19 mouse cellular contexts compared by ENCODE assay signal in genomic region chr3:154810273-154810870, GRCm38 (mm10).
A peak's percentile ranks its signal among the peaks of the same experiment; 100 is the strongest.
DNase-seq lines count a peak whose midpoint lies in the region; ATAC-seq lines count a peak whose summit lies in the region.
"Had no signal": no experiment of that assay in that cellular context is flagged by ENCODE, and none has a peak within 500 bp of the region (broad histone marks: within the 10 kb centered on the region; RNA-seq: fewer than 3 reads in every experiment).

No protein-coding gene starts in this region.

- H3K4me3 ChIP-seq in midbrain, embryonic 14.5 days (replicated peaks; ENCODE audit: low read depth, low read length): no peak overlapping the region
- no peak overlapping the region for H3K4me3 ChIP-seq in midbrain, embryonic 10.5 days
- H3K4me3 ChIP-seq in midbrain, embryonic 15.5 days: no peak overlapping the region
- H3K4me3 ChIP-seq: forebrain, embryonic 12.5 days; heart, embryonic 10.5 days; limb, embryonic 13.5 days; lung, embryonic 15.5 days had no signal

- no peaks in the 10 kb centered on the region for H3K36me3 ChIP-seq in midbrain, embryonic 14.5 days (ENCODE audit: control insufficient read depth, insufficient read depth, low read length)
- no peaks in the 10 kb centered on the region for H3K36me3 ChIP-seq in midbrain, embryonic 10.5 days
- H3K36me3 ChIP-seq in midbrain, embryonic 15.5 days (replicated peaks): no peaks in the 10 kb centered on the region
- H3K36me3 ChIP-seq: forebrain, embryonic 12.5 days; heart, embryonic 10.5 days; limb, embryonic 13.5 days; lung, embryonic 15.5 days had no signal

- H3K9ac ChIP-seq in midbrain, embryonic 14.5 days (replicated peaks; ENCODE audit: low read length): no peak overlapping the region; the same call in 1 of the 2 replicates
- no peak overlapping the region for H3K9ac ChIP-seq in midbrain, embryonic 15.5 days
- H3K9ac ChIP-seq: forebrain, embryonic 12.5 days; limb, embryonic 13.5 days; liver, embryonic 14.5 days; lung, embryonic 15.5 days had no signal

- 48% methylated on average over 7 of the region's 7 CpGs for WGBS in midbrain, embryonic 14.5 days
- 85% methylated on average over 7 of the region's 7 CpGs for WGBS in midbrain, embryonic 10.5 days
- WGBS in midbrain, embryonic 15.5 days: 53% methylated on average over 7 of the region's 7 CpGs

- no peaks in the 10 kb centered on the region for H3K9me3 ChIP-seq in midbrain, embryonic 14.5 days (ENCODE audit: control insufficient read depth, low read length)
- no peaks in the 10 kb centered on the region for H3K9me3 ChIP-seq in midbrain, embryonic 10.5 days (replicated peaks)
- no peaks in the 10 kb centered on the region for H3K9me3 ChIP-seq in midbrain, embryonic 15.5 days
- H3K9me3 ChIP-seq: forebrain, embryonic 12.5 days; heart, embryonic 10.5 days; limb, embryonic 13.5 days; lung, embryonic 15.5 days had no signal

- H3K4me1 ChIP-seq in midbrain, embryonic 14.5 days (ENCODE audit: control insufficient read depth, insufficient read depth, low read length): peaks cover 23% of the 10 kb centered on the region
- peaks cover 26% of the 10 kb centered on the region for H3K4me1 ChIP-seq in midbrain, embryonic 10.5 days
- peaks cover 36% of the 10 kb centered on the region for H3K4me1 ChIP-seq in midbrain, embryonic 15.5 days
- H3K4me1 ChIP-seq: lung, embryonic 15.5 days had no signal

- H3K27me3 ChIP-seq in midbrain, embryonic 14.5 days (ENCODE audit: control insufficient read depth, insufficient read depth, low read length): no peaks in the 10 kb centered on the region
- H3K27me3 ChIP-seq in midbrain, embryonic 10.5 days (ENCODE audit: low read depth, poor library complexity, severe bottlenecking): no peaks in the 10 kb centered on the region
- no peaks in the 10 kb centered on the region for H3K27me3 ChIP-seq in midbrain, embryonic 15.5 days (replicated peaks)
- H3K27me3 ChIP-seq: lung, embryonic 15.5 days had no signal

- no peak for ATAC-seq in midbrain, embryonic 14.5 days (ENCODE audit: low FRiP score, low TSS enrichment)
- ATAC-seq in midbrain, embryonic 15.5 days (replicated peaks): no peak; the same call in 1 of the 2 replicates

- DNase-seq in heart, adult 11 months: peak; percentile 79
- no peak for DNase-seq in heart, postnatal 4 days
- peak; percentile 29 for DNase-seq in midbrain, embryonic 14.5 days
- DNase-seq in midbrain, embryonic 10.5 days (ENCODE audit: low spot score): no peak
- no peak for DNase-seq in adrenal gland, adult 8-10 months
- DNase-seq in liver: no peak
- DNase-seq: adrenal gland, postnatal 10 days; cerebellum, adult 9-11 months; gastrocnemius, postnatal 36 days; heart, postnatal 14 days; kidney, adult 11 months; right cerebral cortex, postnatal 4 days; thymus, postnatal 36 days had no signal

- H3K27ac ChIP-seq in midbrain, embryonic 14.5 days (replicated peaks; ENCODE audit: low read depth, low read length): peak overlapping the region; percentile 62
- H3K27ac ChIP-seq in midbrain, embryonic 10.5 days (replicated peaks): no peak overlapping the region
- H3K27ac ChIP-seq in midbrain, embryonic 15.5 days: peak overlapping the region; percentile 40; the same call in 1 of the 2 replicates
- H3K27ac ChIP-seq: forebrain, embryonic 12.5 days; heart, embryonic 10.5 days; limb, embryonic 13.5 days; liver, embryonic 14.5 days; lung, embryonic 15.5 days had no signal

- H3K4me2 ChIP-seq in midbrain, embryonic 14.5 days (ENCODE audit: low read length): no peak overlapping the region
- no peak overlapping the region for H3K4me2 ChIP-seq in midbrain, embryonic 15.5 days
- H3K4me2 ChIP-seq: forebrain, embryonic 12.5 days; limb, embryonic 13.5 days; lung, embryonic 15.5 days had no signal

Comparison
In these comparisons a context has a peak if more than half of its experiments do, and no peak if none do; other contexts are left out.
1. DNase-seq: peak in heart, adult 11 months (single experiment) and midbrain, embryonic 14.5 days (single experiment); none in heart, postnatal 4 days (single experiment), midbrain, embryonic 10.5 days (single experiment), adrenal gland, adult 8-10 months (single experiment) and liver (single experiment).